Mouse (Mus musculus) ovary, postnatal 36 days (tissue): ENCODE results near the gene Gm14496.
"Not testable (repeated sequence)": the region's sequence is repeated elsewhere in the genome, so short reads cannot be mapped to it uniquely, and the experiment has no call there.

Experiments
- DNase-seq: peaks from one replicate; pipeline ENCODE4 v3.0.0; 2022; ENCODE audit warnings: low spot score, mixed read lengths

Gene Gm14496

GRCm38 (mm10) chr2:181990829-181991228, at the start of gene Gm14496:
Gene Gm14496 (plus strand): TSS chr2:181991129.
- no peak for DNase-seq

DNA sequence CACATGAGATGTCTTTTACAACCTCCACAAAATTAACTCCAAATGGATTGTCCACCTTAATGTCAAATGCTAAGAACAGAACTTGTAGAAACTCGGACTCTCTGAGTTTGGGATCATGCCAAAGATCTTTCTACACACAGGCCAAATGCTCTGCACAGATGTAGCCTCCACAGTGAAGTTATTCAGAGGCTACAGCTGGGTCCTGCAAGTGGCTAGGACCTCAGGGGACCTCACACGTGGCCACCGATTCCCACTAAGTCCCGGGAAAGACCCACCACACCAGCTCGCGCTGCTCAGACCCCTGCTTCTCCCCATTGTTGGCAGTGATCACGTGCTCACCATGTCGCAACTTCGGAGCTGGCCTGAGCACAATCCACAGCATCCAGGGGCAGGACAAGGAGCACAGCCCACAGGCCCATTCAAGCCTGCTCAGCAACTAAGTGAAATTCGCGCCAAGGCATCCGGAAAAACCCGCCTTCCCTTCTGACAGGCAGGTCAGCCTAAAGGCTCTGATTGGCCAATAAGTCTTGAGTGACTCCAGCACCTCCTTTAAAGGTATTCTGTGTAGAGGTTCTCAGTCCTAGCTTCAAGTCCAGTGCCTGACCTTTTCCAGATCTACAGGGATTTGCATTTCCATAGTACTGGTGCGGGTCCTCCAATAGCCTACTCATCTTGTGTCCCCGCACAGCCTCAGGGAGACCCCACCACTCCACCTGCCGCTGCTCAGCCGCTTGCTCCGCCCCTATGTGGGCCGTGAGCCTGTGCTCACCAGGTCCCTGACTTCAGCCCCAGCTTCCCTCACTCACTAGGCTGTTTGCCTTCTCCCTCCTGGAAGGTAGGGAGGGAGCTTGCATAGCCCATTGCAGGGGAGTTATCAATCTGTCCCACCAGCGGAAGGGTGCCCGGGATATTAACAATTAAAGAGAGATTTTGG, 37.9 kb upstream of the Gm14496 start:
- not testable (repeated sequence) for DNase-seq

- no peak for DNase-seq
These were observed 22.5 kb upstream of the Gm14496 start for GRCm38 (mm10) chr2:181968395-181968794.

DNA sequence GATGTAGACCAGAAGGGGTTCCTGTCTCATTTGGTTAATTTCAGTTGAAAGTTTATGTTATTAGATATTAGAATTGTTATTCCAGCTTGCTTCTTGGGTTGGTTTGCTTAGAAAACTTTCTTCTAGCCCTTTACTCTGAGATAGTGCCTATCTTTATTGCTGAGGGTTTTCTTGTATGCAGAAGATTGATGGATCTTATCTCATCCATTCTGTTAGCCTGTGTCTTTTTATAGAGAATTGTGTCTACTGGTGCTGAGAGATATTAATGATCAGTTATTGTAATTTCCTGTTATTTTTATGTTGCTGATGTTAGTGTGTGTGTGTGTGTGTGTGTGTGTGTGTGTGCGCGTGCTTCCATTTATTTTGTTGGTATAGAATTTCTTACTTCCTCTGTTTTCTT, 21.7 kb upstream of the Gm14496 start:
- DNase-seq, result no peak

DNA sequence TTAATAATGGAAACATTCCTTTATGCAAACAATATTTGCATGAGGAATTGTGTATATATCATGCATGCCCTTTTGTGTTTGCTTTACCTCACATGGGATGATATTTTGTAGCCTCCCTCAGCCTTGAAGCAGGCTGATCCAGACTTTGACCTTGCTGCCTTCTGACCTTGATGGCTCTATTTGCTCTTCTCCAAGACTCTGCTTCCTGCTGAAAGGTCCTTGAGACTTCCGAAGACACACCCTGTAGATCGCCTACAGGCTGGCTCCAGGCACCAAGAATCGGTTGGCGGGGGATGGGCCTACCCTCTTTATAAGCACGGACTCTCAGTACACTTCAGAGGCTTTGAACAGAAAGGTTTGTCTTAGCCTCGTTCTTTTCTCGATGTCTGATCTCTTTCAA, 9.0 kb upstream of the Gm14496 start:
- not testable (repeated sequence) for DNase-seq
